In genomic region chr1:129272982-129273937, GRCm38 (mm10) we compare ENCODE assay signal across 8 mouse cellular contexts. TPM values are rescaled to one million over a fixed set of nuclear protein-coding genes. Genes with fewer than 3 reads are reported as not detected.
DNase-seq lines count a peak whose midpoint lies in the region; ATAC-seq lines count a peak whose summit lies in the region.

Thsd7b (plus strand) TSS chr1:129273302.

- H3K9ac ChIP-seq in forebrain, embryonic 15.5 days (replicated peaks) = peak within 1 kb of the TSS; percentile 57
- no peak within 1 kb of the TSS for H3K9ac ChIP-seq in stomach, embryonic 15.5 days

- H3K27ac ChIP-seq in forebrain, embryonic 15.5 days (replicated peaks) = no peak within 1 kb of the TSS; the same call in 1 of the 2 replicates
- peak within 1 kb of the TSS; percentile 78 for H3K27ac ChIP-seq in midbrain, embryonic 10.5 days (replicated peaks)
- H3K27ac ChIP-seq in stomach, embryonic 15.5 days = no peak within 1 kb of the TSS

- ATAC-seq in forebrain, embryonic 15.5 days (replicated peaks) = peak; percentile 83
- ATAC-seq in stomach, embryonic 15.5 days (ENCODE audit: insufficient read depth, low FRiP score, low read depth) = 0 out of 2 replicates have a peak, but pooled peaks have one; percentile 22
- ATAC-seq in megakaryocyte-erythroid progenitor cell, adult 5-6 weeks (replicated peaks; ENCODE audit: low FRiP score, low TSS enrichment, poor library complexity, severe bottlenecking) = no peak

- H3K4me2 ChIP-seq in forebrain, embryonic 15.5 days (replicated peaks) = peak within 1 kb of the TSS; percentile 97
- H3K4me2 ChIP-seq in stomach, embryonic 15.5 days = peak within 1 kb of the TSS; percentile 78

- H3K4me1 ChIP-seq in forebrain, embryonic 15.5 days = peaks cover 24% of the 10 kb centered on the region
- H3K4me1 ChIP-seq in midbrain, embryonic 10.5 days = peaks cover 19% of the 10 kb centered on the region
- peaks cover 2% of the 10 kb centered on the region; the same call in 1 of the 2 replicates for H3K4me1 ChIP-seq in stomach, embryonic 15.5 days

- peak within 1 kb of the TSS; percentile 56 for H3K4me3 ChIP-seq in forebrain, embryonic 15.5 days
- peak within 1 kb of the TSS; percentile 74 for H3K4me3 ChIP-seq in midbrain, embryonic 10.5 days
- peak within 1 kb of the TSS; percentile 42 for H3K4me3 ChIP-seq in stomach, embryonic 15.5 days (replicated peaks)

- peak; percentile 4 for DNase-seq in gastrocnemius, postnatal 10 days
- no peak for DNase-seq in gastrocnemius, adult 18-20 months (ENCODE audit: low spot score)
- DNase-seq in R1 (ENCODE audit: low read depth, low spot score) = peak; percentile 26
- peak; percentile 50 to 66 for DNase-seq in layer of hippocampus, adult 18-20 months (ENCODE audit: low spot score in 2 of 2)
- peak; percentile 59 for DNase-seq in midbrain, embryonic 10.5 days (ENCODE audit: low spot score)

- H3K27me3 ChIP-seq in forebrain, embryonic 15.5 days = 0 out of 2 replicates have a peak, but pooled peaks cover 3% of the 10 kb centered on the region
- peaks cover 41% of the 10 kb centered on the region for H3K27me3 ChIP-seq in midbrain, embryonic 10.5 days (ENCODE audit: low read depth, poor library complexity, severe bottlenecking)
- H3K27me3 ChIP-seq in stomach, embryonic 15.5 days (replicated peaks) = peaks cover 16% of the 10 kb centered on the region

- H3K9me3 ChIP-seq in forebrain, embryonic 15.5 days = no peaks in the 10 kb centered on the region
- H3K9me3 ChIP-seq in midbrain, embryonic 10.5 days (replicated peaks) = no peaks in the 10 kb centered on the region
- no peaks in the 10 kb centered on the region for H3K9me3 ChIP-seq in stomach, embryonic 15.5 days

- WGBS in forebrain, embryonic 15.5 days = under 1% methylated on average over 45 of the region's 45 CpGs
- WGBS in midbrain, embryonic 10.5 days = 1% methylated on average over 32 of the region's 45 CpGs
- 1% methylated on average over 44 of the region's 45 CpGs for WGBS in stomach, embryonic 15.5 days

- H3K36me3 ChIP-seq in forebrain, embryonic 15.5 days = no peaks in the 10 kb centered on the region
- no peaks in the 10 kb centered on the region for H3K36me3 ChIP-seq in midbrain, embryonic 10.5 days
- no peaks in the 10 kb centered on the region for H3K36me3 ChIP-seq in stomach, embryonic 15.5 days

RNA-seq across cellular contexts. Expression of gene Thsd7b, which starts in this region (rescaled TPM):
- total RNA-seq in gastrocnemius, postnatal 10 days (2021) = 1 to 10 TPM; 1.4 to 2.2 TPM
- total RNA-seq in gastrocnemius, adult 18-20 months (2021) = under 1 TPM; 0.23 to 0.50 TPM
- polyA plus RNA-seq in forebrain, embryonic 15.5 days (2015; fragmentation: Nextera tagmentation; extraction: Ambion mirVana) = 6.2 and 7.3 TPM in 2 replicates
- total RNA-seq in layer of hippocampus, adult 18-20 months (2021) = 10 to 100 TPM; 12.4 to 12.7 TPM
- polyA plus RNA-seq in midbrain, embryonic 10.5 days (2016; fragmentation: Nextera tagmentation; extraction: Ambion mirVana) = 1.9 and 2.9 TPM in 2 replicates
- polyA plus RNA-seq in stomach, embryonic 15.5 days (2015; fragmentation: Nextera tagmentation; extraction: Ambion mirVana) = 0.64 and 0.90 TPM in 2 replicates
- not detected in 2 replicates for total RNA-seq in megakaryocyte-erythroid progenitor cell, adult 5-6 weeks (2014; fragmentation: Nextera tagmentation)
- total RNA-seq in megakaryocyte-erythroid progenitor cell, adult 5-6 weeks (2017) = not detected in 2 replicates

Comparison
In these comparisons a context has a peak if more than half of its experiments do, and no peak if none do; other contexts are left out.
1. RNA of gene Thsd7b (total RNA-seq): 12.4 to 12.7 TPM in layer of hippocampus, adult 18-20 months; 1.4 to 2.2 TPM in gastrocnemius, postnatal 10 days, 0.23 to 0.50 TPM in gastrocnemius, adult 18-20 months and not detected in megakaryocyte-erythroid progenitor cell, adult 5-6 weeks; every median in the first group is over 4 times any median in the second.
2. Peak in ATAC-seq, H3K4me3 ChIP-seq and H3K4me2 ChIP-seq in stomach, embryonic 15.5 days; RNA of the gene not detected or under 1 TPM.
3. Peak in every context shown above with its lines, with median percentiles within 50 percentile points of each other: H3K4me3 ChIP-seq.